Comparison of ENCODE assay signal across 16 mouse cellular contexts in genomic region chr6:29201341-29201740, GRCm38 (mm10). TPM values are rescaled to one million over a fixed set of nuclear protein-coding genes. Genes with fewer than 3 reads are reported as not detected.
A peak's percentile ranks its signal among the peaks of the same experiment; 100 is the strongest.
DNase-seq lines count a peak whose midpoint lies in the region; ATAC-seq lines count a peak whose summit lies in the region.
"Had no signal": no experiment of that assay in that cellular context is flagged by ENCODE, and none has a peak within 500 bp of the region (broad histone marks: within the 10 kb centered on the region; RNA-seq: fewer than 3 reads in every experiment).

No protein-coding gene starts in this region.

- WGBS in heart, embryonic 11.5 days (ENCODE audit: insufficient replicate concordance), result 89% methylated on average over 5 of the region's 5 CpGs
- 92% methylated on average over 5 of the region's 5 CpGs for WGBS in midbrain, embryonic 10.5 days
- WGBS in midbrain, embryonic 16.5 days, result 92% methylated on average over 5 of the region's 5 CpGs

- no peak for ATAC-seq in heart, embryonic 11.5 days (replicated peaks; ENCODE audit: insufficient number of reproducible peaks, low FRiP score, low TSS enrichment)
- ATAC-seq in midbrain, embryonic 16.5 days, result no peak
- ATAC-seq: forebrain, embryonic 13.5 days had no signal

- no peak overlapping the region for H3K27ac ChIP-seq in heart, embryonic 11.5 days (ENCODE audit: low read depth, low read length)
- H3K27ac ChIP-seq in midbrain, embryonic 10.5 days (replicated peaks), result 0 out of 2 replicates have a peak overlapping the region, but pooled peaks have one; percentile 6
- no peak overlapping the region for H3K27ac ChIP-seq in midbrain, embryonic 16.5 days (ENCODE audit: low read length)
- H3K27ac ChIP-seq: embryonic facial prominence, embryonic 13.5 days; forebrain, embryonic 13.5 days; gastrocnemius, adult 2 months; hindbrain, embryonic 10.5 days; hindbrain, embryonic 14.5 days had no signal

- no peak overlapping the region for H3K4me3 ChIP-seq in heart, embryonic 11.5 days (ENCODE audit: low read depth, low read length)
- H3K4me3 ChIP-seq in midbrain, embryonic 10.5 days, result no peak overlapping the region
- no peak overlapping the region for H3K4me3 ChIP-seq in midbrain, embryonic 16.5 days (ENCODE audit: low read depth, low read length)
- H3K4me3 ChIP-seq: embryonic facial prominence, embryonic 13.5 days; forebrain, embryonic 13.5 days; gastrocnemius, adult 2 months; hindbrain, embryonic 10.5 days had no signal

- peaks cover 12% of the 10 kb centered on the region for H3K27me3 ChIP-seq in heart, embryonic 11.5 days (ENCODE audit: control insufficient read depth, insufficient read depth, low read length)
- peaks cover 43% of the 10 kb centered on the region for H3K27me3 ChIP-seq in midbrain, embryonic 10.5 days (ENCODE audit: low read depth, poor library complexity, severe bottlenecking)
- no peaks in the 10 kb centered on the region; the same call in 1 of the 2 replicates for H3K27me3 ChIP-seq in midbrain, embryonic 16.5 days (ENCODE audit: control insufficient read depth, insufficient read depth, low read depth, low read length)

- peak; percentile 86 for DNase-seq in heart, adult 11 months
- DNase-seq in midbrain, embryonic 10.5 days (ENCODE audit: low spot score), result no peak
- peak; percentile 2 for DNase-seq in urinary bladder, postnatal 25 days (ENCODE audit: low spot score)
- no peak for DNase-seq in urinary bladder, adult 18-20 months (ENCODE audit: low spot score in 2 of 2)
- DNase-seq: adrenal gland, adult 2 months; adrenal gland, postnatal 25 days; cerebellum, adult 2 months; cerebellum, postnatal 25 days; gastrocnemius, adult 2 months; gastrocnemius, postnatal 25 days had no signal

- no peak overlapping the region for H3K4me2 ChIP-seq in heart, embryonic 11.5 days
- H3K4me2 ChIP-seq in midbrain, embryonic 16.5 days (ENCODE audit: low read length), result no peak overlapping the region
- H3K4me2 ChIP-seq: embryonic facial prominence, embryonic 13.5 days; forebrain, embryonic 13.5 days; hindbrain, embryonic 14.5 days had no signal

- H3K36me3 ChIP-seq in heart, embryonic 11.5 days (ENCODE audit: control insufficient read depth, insufficient read depth, low read length), result peaks cover 2% of the 10 kb centered on the region
- H3K36me3 ChIP-seq in midbrain, embryonic 10.5 days, result peaks cover 52% of the 10 kb centered on the region
- peaks cover 23% of the 10 kb centered on the region for H3K36me3 ChIP-seq in midbrain, embryonic 16.5 days (ENCODE audit: control insufficient read depth, insufficient read depth, low read length)

- H3K9ac ChIP-seq in heart, embryonic 11.5 days (ENCODE audit: low read depth, low read length), result no peak overlapping the region
- H3K9ac ChIP-seq in midbrain, embryonic 16.5 days (ENCODE audit: low read depth, low read length), result no peak overlapping the region
- H3K9ac ChIP-seq: embryonic facial prominence, embryonic 13.5 days; forebrain, embryonic 13.5 days; hindbrain, embryonic 14.5 days had no signal

- H3K9me3 ChIP-seq in heart, embryonic 11.5 days (replicated peaks; ENCODE audit: control insufficient read depth, low read length), result no peaks in the 10 kb centered on the region
- no peaks in the 10 kb centered on the region for H3K9me3 ChIP-seq in midbrain, embryonic 10.5 days (replicated peaks)
- no peaks in the 10 kb centered on the region for H3K9me3 ChIP-seq in midbrain, embryonic 16.5 days (replicated peaks; ENCODE audit: control insufficient read depth, low read length, poor library complexity, severe bottlenecking)
- H3K9me3 ChIP-seq: embryonic facial prominence, embryonic 13.5 days; forebrain, embryonic 13.5 days; hindbrain, embryonic 10.5 days had no signal

- peaks cover 3% of the 10 kb centered on the region; the same call in 1 of the 2 replicates for H3K4me1 ChIP-seq in heart, embryonic 11.5 days (ENCODE audit: control insufficient read depth, insufficient read depth, low read length)
- peaks cover 33% of the 10 kb centered on the region for H3K4me1 ChIP-seq in midbrain, embryonic 10.5 days
- H3K4me1 ChIP-seq in midbrain, embryonic 16.5 days (ENCODE audit: control insufficient read depth, insufficient read depth, low read length), result peaks cover 13% of the 10 kb centered on the region

RNA-seq across cellular contexts. Expression of gene Impdh1, which starts 14.8 kb away (rescaled TPM):
- polyA plus RNA-seq in heart, embryonic 11.5 days (2014; fragmentation: Nextera tagmentation; extraction: Ambion mirVana), result 34.3 and 40.4 TPM in 2 replicates
- polyA plus RNA-seq in midbrain, embryonic 10.5 days (2016; fragmentation: Nextera tagmentation; extraction: Ambion mirVana), result 45.6 and 53.5 TPM in 2 replicates
- 63.8 and 70.6 TPM in 2 replicates for polyA plus RNA-seq in midbrain, embryonic 16.5 days (2015; fragmentation: Nextera tagmentation; extraction: Ambion mirVana)

RNA-seq across cellular contexts. Expression of gene Prrt4, which starts 22.0 kb away (rescaled TPM):
- polyA plus RNA-seq in heart, embryonic 11.5 days (2014; fragmentation: Nextera tagmentation; extraction: Ambion mirVana), result 1.6 and 1.8 TPM in 2 replicates
- polyA plus RNA-seq in midbrain, embryonic 10.5 days (2016; fragmentation: Nextera tagmentation; extraction: Ambion mirVana), result 0.83 and 1.1 TPM in 2 replicates
- polyA plus RNA-seq in midbrain, embryonic 16.5 days (2015; fragmentation: Nextera tagmentation; extraction: Ambion mirVana), result 11.4 and 11.6 TPM in 2 replicates

RNA-seq across cellular contexts. Expression of gene Rbm28, which starts 36.5 kb away (rescaled TPM):
- polyA plus RNA-seq in heart, embryonic 11.5 days (2014; fragmentation: Nextera tagmentation; extraction: Ambion mirVana), result 39.9 and 43.0 TPM in 2 replicates
- 51.6 and 54.9 TPM in 2 replicates for polyA plus RNA-seq in midbrain, embryonic 10.5 days (2016; fragmentation: Nextera tagmentation; extraction: Ambion mirVana)
- polyA plus RNA-seq in midbrain, embryonic 16.5 days (2015; fragmentation: Nextera tagmentation; extraction: Ambion mirVana), result 43.1 and 43.4 TPM in 2 replicates

Comparison
In these comparisons a context has a peak if more than half of its experiments do, and no peak if none do; other contexts are left out.
1. DNase-seq: peak in heart, adult 11 months (single experiment) and urinary bladder, postnatal 25 days (single experiment); none in midbrain, embryonic 10.5 days (single experiment) and urinary bladder, adult 18-20 months (0 of 2).